Mouse (Mus musculus): ENCODE results near the gene Rasgrf2.
"Not testable (repeated sequence)": the region's sequence is repeated elsewhere in the genome, so short reads cannot be mapped to it uniquely, and the experiment has no call there.

The Rasgrf2 gene

GRCm38 (mm10) chr13:92131384-92132150, at the start of gene Rasgrf2:
Gene Rasgrf2 (minus strand): TSS chr13:92131656.
- no peak for DNase-seq (ENCODE audit: low read depth)

- not testable (repeated sequence) for DNase-seq (ENCODE audit: low read depth)
These were observed 41.2 kb upstream of the Rasgrf2 start for GRCm38 (mm10) chr13:92172686-92173085.

- DNase-seq (ENCODE audit: low read depth) = no peak
These were observed 19.1 kb upstream of the Rasgrf2 start for GRCm38 (mm10) chr13:92150551-92150950.

GRCm38 (mm10) chr13:92148858-92149257, 17.4 kb upstream of the Rasgrf2 start:
- no peak for DNase-seq (ENCODE audit: low read depth)

- no peak for DNase-seq (ENCODE audit: low read depth)
These were observed 3.3 kb upstream of the Rasgrf2 start for GRCm38 (mm10) chr13:92134792-92135191.

- DNase-seq (ENCODE audit: low read depth) = no peak
These were observed 1.1 kb upstream of the Rasgrf2 start for GRCm38 (mm10) chr13:92132599-92132998.

GRCm38 (mm10) chr13:92130994-92131383, 467 bp downstream of the Rasgrf2 start:
- DNase-seq (ENCODE audit: low read depth) = no peak

- DNase-seq (ENCODE audit: low read depth) = no peak
These were observed 1.6 kb downstream of the Rasgrf2 start for GRCm38 (mm10) chr13:92129877-92130276.

- DNase-seq (ENCODE audit: low read depth) = no peak
These were observed 5.6 kb downstream of the Rasgrf2 start for GRCm38 (mm10) chr13:92125902-92126301.

- no peak for DNase-seq (ENCODE audit: low read depth)
These were observed 11.8 kb downstream of the Rasgrf2 start for GRCm38 (mm10) chr13:92119623-92120022.

GRCm38 (mm10) chr13:92114076-92114475, 17.4 kb downstream of the Rasgrf2 start:
- DNase-seq (ENCODE audit: low read depth) = no peak

GRCm38 (mm10) chr13:92108237-92108636, 23.2 kb downstream of the Rasgrf2 start:
- no peak for DNase-seq (ENCODE audit: low read depth)

GRCm38 (mm10) chr13:92104259-92104658, 27.2 kb downstream of the Rasgrf2 start:
- no peak for DNase-seq (ENCODE audit: low read depth)

- no peak for DNase-seq (ENCODE audit: low read depth)
These were observed 33.0 kb downstream of the Rasgrf2 start for GRCm38 (mm10) chr13:92098484-92098883.

- DNase-seq (ENCODE audit: low read depth) = no peak
These were observed 36.0 kb downstream of the Rasgrf2 start for GRCm38 (mm10) chr13:92095131-92096090.

GRCm38 (mm10) chr13:92093712-92094290, 37.7 kb downstream of the Rasgrf2 start:
- no peak for DNase-seq (ENCODE audit: low read depth)

- no peak for DNase-seq (ENCODE audit: low read depth)
These were observed 58.3 kb downstream of the Rasgrf2 start for GRCm38 (mm10) chr13:92073111-92073510.

- DNase-seq (ENCODE audit: low read depth) = no peak
These were observed 62.8 kb downstream of the Rasgrf2 start for GRCm38 (mm10) chr13:92068651-92069050.

- DNase-seq (ENCODE audit: low read depth) = no peak
These were observed 63.6 kb downstream of the Rasgrf2 start for GRCm38 (mm10) chr13:92067831-92068230.

- DNase-seq (ENCODE audit: low read depth) = no peak
These were observed 77.7 kb downstream of the Rasgrf2 start for GRCm38 (mm10) chr13:92053748-92054147.

- DNase-seq (ENCODE audit: low read depth) = no peak
These were observed 78.5 kb downstream of the Rasgrf2 start for GRCm38 (mm10) chr13:92053001-92053400.

- DNase-seq (ENCODE audit: low read depth) = no peak
These were observed 80.2 kb downstream of the Rasgrf2 start for GRCm38 (mm10) chr13:92051216-92051615.
